Mouse (Mus musculus): ENCODE measurements around the gene Tbc1d8. TPM values are rescaled to one million over a fixed set of nuclear protein-coding genes. Genes with fewer than 3 reads are reported as not detected.

Gene Tbc1d8
- total and polyA plus RNA-seq, 3 experiments: 1.5 to 2.4 TPM; not detected in 1

- no peaks in the 10 kb centered on the region for H3K27me3 ChIP-seq (ENCODE audit: control insufficient read depth in 1 of 2, insufficient read depth in 2 of 2, low read length in 2 of 2)
- no peak for TF ChIP-seq MYC (IDR thresholded peaks at IDR 0.05; ENCODE audit: low read depth, low read length)
- TF ChIP-seq TAL1 (IDR thresholded peaks at IDR 0.05; ENCODE audit: low read length): no peak
- no peak for TF ChIP-seq POLR2A (IDR thresholded peaks at IDR 0.05; ENCODE audit: control insufficient read depth in 1 of 2, insufficient read depth in 1 of 2, low read depth in 1 of 2, low read length in 2 of 2, poor library complexity in 1 of 2)
- TF ChIP-seq EP300 (IDR thresholded peaks at IDR 0.05; ENCODE audit: low read depth in 1 of 2, low read length in 2 of 2): no peak
- no peak for TF ChIP-seq MYB (IDR thresholded peaks at IDR 0.05; ENCODE audit: low read depth, low read length)
- no peak for TF ChIP-seq USF1 (IDR thresholded peaks at IDR 0.05; ENCODE audit: low read depth, low read length)
- TF ChIP-seq POLR2AphosphoS2 (IDR thresholded peaks at IDR 0.05; ENCODE audit: low read length): no peak
- no peak for TF ChIP-seq POLR2AphosphoS5 (IDR thresholded peaks at IDR 0.05; ENCODE audit: borderline replicate concordance, low read depth, low read length)
- TF ChIP-seq TCF12 (IDR thresholded peaks at IDR 0.05; ENCODE audit: low read depth, low read length): no peak
- TF ChIP-seq CHD2 (IDR thresholded peaks at IDR 0.05; ENCODE audit: low read length): no peak
- no peak for TF ChIP-seq RCOR1 (IDR thresholded peaks at IDR 0.05; ENCODE audit: low read depth, low read length)
- TF ChIP-seq MEF2A (IDR thresholded peaks at IDR 0.05; ENCODE audit: extremely low read depth, insufficient replicate concordance, low read depth, low read length, poor library complexity, severe bottlenecking): no peak
- TF ChIP-seq E2F4 (IDR thresholded peaks at IDR 0.05; ENCODE audit: borderline replicate concordance, low read depth, low read length): no peak
- no peak for TF ChIP-seq GABPA (IDR thresholded peaks at IDR 0.05; ENCODE audit: low read depth, low read length)
- TF ChIP-seq USF2 (IDR thresholded peaks at IDR 0.05; ENCODE audit: borderline replicate concordance in 1 of 2, insufficient read depth in 1 of 2, low read depth in 1 of 2, low read length in 2 of 2): no peak
- no peak for TF ChIP-seq KAT2A (conservative IDR thresholded peaks at IDR 0.05; ENCODE audit: low read depth, low read length)
- TF ChIP-seq MAX (IDR thresholded peaks at IDR 0.05; ENCODE audit: low read length): no peak
- TF ChIP-seq SMC3 (IDR thresholded peaks at IDR 0.05; ENCODE audit: low read depth, low read length): no peak
- H3K36me3 ChIP-seq (ENCODE audit: control insufficient read depth in 1 of 2, insufficient read depth in 2 of 2, low read length in 2 of 2): peaks cover 0 to 5% of the 10 kb centered on the region in 2 experiments; a peak in 1 of 4 replicates
- H3K9ac ChIP-seq (ENCODE audit: control insufficient read depth, low read depth, low read length, poor library complexity, severe bottlenecking): no peak overlapping the region
- peaks cover 16 to 20% of the 10 kb centered on the region in 2 experiments for H3K4me1 ChIP-seq (ENCODE audit: control insufficient read depth in 1 of 2, insufficient read depth in 2 of 2, low read length in 2 of 2)
- H3K79me2 ChIP-seq (ENCODE audit: control insufficient read depth, insufficient read depth, low read length, poor library complexity): no peaks in the 10 kb centered on the region
- DNase-seq (ENCODE audit: low read depth, low spot score): no peak
- no peak overlapping the region for H3K4me3 ChIP-seq (ENCODE audit: control insufficient read depth in 1 of 2, insufficient read depth in 1 of 2, low read depth in 2 of 2, low read length in 2 of 2)
- H3K27ac ChIP-seq (ENCODE audit: control insufficient read depth, low read depth, low read length): no peak overlapping the region
- H3K9me3 ChIP-seq (replicated peaks; ENCODE audit: insufficient read depth, low read length): no peaks in the 10 kb centered on the region
Measured at GRCm38 (mm10) chr1:39443764-39444163, 34.8 kb downstream of the Tbc1d8 start.

GRCm38 (mm10) chr1:39441686-39442085 is 36.9 kb downstream of the Tbc1d8 start:
- H3K9me3 ChIP-seq (replicated peaks; ENCODE audit: insufficient read depth, low read length): no peaks in the 10 kb centered on the region
- H3K27me3 ChIP-seq (ENCODE audit: control insufficient read depth in 1 of 2, insufficient read depth in 2 of 2, low read length in 2 of 2): no peaks in the 10 kb centered on the region
- H3K4me1 ChIP-seq (ENCODE audit: control insufficient read depth in 1 of 2, insufficient read depth in 2 of 2, low read length in 2 of 2): peaks cover 17 to 21% of the 10 kb centered on the region in 2 experiments
- no peak overlapping the region for H3K27ac ChIP-seq (ENCODE audit: control insufficient read depth, low read depth, low read length)
- TF ChIP-seq SIN3A (IDR thresholded peaks at IDR 0.05; ENCODE audit: low read length) (no peak), BHLHE40 (IDR thresholded peaks at IDR 0.05; ENCODE audit: borderline replicate concordance, low read depth, low read length) (no peak), POLR2AphosphoS2 (IDR thresholded peaks at IDR 0.05; ENCODE audit: low read length) (no peak), UBTF (IDR thresholded peaks at IDR 0.05; ENCODE audit: borderline replicate concordance, insufficient read depth, low read depth, low read length) (no peak), MAZ (IDR thresholded peaks at IDR 0.05; ENCODE audit: low read depth, low read length) (no peak), NELFE (IDR thresholded peaks at IDR 0.05; ENCODE audit: low read depth, low read length) (no peak), MEF2A (IDR thresholded peaks at IDR 0.05; ENCODE audit: extremely low read depth, insufficient replicate concordance, low read depth, low read length, poor library complexity, severe bottlenecking) (no peak), TBP (IDR thresholded peaks at IDR 0.05; ENCODE audit: low read depth, low read length) (no peak), ZMIZ1 (IDR thresholded peaks at IDR 0.05; ENCODE audit: low read depth, low read length) (no peak), TCF12 (IDR thresholded peaks at IDR 0.05; ENCODE audit: low read depth, low read length) (no peak)
- peaks cover 0 to 4% of the 10 kb centered on the region in 2 experiments; a peak in 1 of 4 replicates for H3K36me3 ChIP-seq (ENCODE audit: control insufficient read depth in 1 of 2, insufficient read depth in 2 of 2, low read length in 2 of 2)
- H3K4me3 ChIP-seq (ENCODE audit: control insufficient read depth in 1 of 2, insufficient read depth in 1 of 2, low read depth in 2 of 2, low read length in 2 of 2): no peak overlapping the region
- no peak overlapping the region for H3K9ac ChIP-seq (ENCODE audit: control insufficient read depth, low read depth, low read length, poor library complexity, severe bottlenecking)
- no peak for DNase-seq (ENCODE audit: low read depth, low spot score)
- H3K79me2 ChIP-seq (ENCODE audit: control insufficient read depth, insufficient read depth, low read length, poor library complexity): no peaks in the 10 kb centered on the region
